Mouse (Mus musculus) testis, adult 2 months (tissue): Measurements from ENCODE around the gene Gm37240.

ENCODE experiments used
- CTCF ChIP-seq: fragments of 200-500 bp; IDR thresholded peaks from 2 replicates; pipeline ENCODE4 v1.5.1; 2012; ENCODE audit warnings: low read depth, mild to moderate bottlenecking, inconsistent platforms, low read length, moderate library complexity; ENCODE audit not compliant: control insufficient read depth, insufficient read depth, insufficient replicate concordance
- POLR2A ChIP-seq: fragments of 200-500 bp; IDR thresholded peaks from 2 replicates; pipeline ENCODE4 v1.6.1; 2012; ENCODE audit warnings: low read depth, mild to moderate bottlenecking, inconsistent platforms, low read length, moderate library complexity; ENCODE audit not compliant: control insufficient read depth

DNA sequence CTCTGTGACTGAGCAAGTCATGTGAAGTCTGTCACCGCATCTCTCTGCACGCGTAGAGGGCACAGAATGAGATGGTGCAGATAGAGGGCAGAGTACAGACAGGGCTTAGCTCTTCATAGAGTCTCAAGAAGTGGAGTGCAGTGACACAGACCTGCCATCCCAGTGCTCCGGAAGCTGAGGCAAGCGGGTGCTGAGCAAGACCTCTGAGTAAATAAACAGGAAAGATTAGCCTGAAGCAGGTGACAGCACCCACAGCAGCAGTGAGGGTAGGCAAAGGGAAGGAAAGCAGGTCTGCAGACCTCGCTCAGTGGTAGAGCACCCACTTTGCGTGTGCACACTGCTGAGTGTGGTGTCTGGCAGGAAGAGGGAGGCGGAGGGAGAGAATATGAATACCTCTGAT lies 1205.6 kb downstream of the Gm37240 start:
- TF ChIP-seq POLR2A (no peak), CTCF (no peak)
